Mouse (Mus musculus): ENCODE results near the gene Mast3. TPM values are rescaled to one million over a fixed set of nuclear protein-coding genes. Genes with fewer than 3 reads are reported as not detected.

The Mast3 gene
- 318 and 530 TPM in 2 replicates for polyA plus RNA-seq (2012; ENCODE audit: low replicate concordance)

DNA sequence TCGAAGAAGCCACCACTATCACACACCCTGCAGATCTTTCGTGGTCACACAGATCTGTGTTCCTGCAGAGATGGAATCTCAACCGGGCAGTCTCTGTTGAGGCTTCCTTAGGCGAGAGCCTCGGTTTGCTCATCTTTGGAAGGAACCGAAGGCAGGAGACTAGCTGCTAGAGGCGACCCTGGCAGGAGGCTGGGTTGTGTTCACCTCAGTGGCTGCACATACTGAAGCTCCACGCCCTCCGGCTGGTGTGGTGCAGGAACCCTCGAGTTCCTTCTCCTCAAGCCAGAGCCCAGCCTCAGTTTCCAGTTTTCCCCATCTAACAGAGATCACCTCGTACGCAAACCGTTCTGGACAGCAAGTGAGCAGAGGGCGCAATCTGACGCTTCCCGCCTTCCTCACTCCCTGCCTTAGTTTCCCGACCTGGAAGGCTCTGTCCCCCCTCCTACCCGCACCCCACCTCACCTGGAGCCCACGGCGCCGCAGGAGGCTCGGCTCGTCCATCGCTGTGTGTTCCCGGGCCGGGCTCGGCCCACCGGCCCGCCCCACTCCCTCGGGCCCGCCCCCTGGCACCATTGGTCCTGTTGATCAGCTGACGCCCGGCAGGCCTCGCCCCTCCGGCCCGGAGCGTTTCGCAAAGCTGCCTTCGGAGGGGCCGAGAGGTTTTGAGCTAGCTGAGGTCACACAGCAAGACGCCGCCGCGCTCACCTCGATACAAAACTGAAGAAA, at the start of gene Mast3:
Mast3 (minus strand) TSS at position 574 of the 726 bp plus-strand sequence.

DNA sequence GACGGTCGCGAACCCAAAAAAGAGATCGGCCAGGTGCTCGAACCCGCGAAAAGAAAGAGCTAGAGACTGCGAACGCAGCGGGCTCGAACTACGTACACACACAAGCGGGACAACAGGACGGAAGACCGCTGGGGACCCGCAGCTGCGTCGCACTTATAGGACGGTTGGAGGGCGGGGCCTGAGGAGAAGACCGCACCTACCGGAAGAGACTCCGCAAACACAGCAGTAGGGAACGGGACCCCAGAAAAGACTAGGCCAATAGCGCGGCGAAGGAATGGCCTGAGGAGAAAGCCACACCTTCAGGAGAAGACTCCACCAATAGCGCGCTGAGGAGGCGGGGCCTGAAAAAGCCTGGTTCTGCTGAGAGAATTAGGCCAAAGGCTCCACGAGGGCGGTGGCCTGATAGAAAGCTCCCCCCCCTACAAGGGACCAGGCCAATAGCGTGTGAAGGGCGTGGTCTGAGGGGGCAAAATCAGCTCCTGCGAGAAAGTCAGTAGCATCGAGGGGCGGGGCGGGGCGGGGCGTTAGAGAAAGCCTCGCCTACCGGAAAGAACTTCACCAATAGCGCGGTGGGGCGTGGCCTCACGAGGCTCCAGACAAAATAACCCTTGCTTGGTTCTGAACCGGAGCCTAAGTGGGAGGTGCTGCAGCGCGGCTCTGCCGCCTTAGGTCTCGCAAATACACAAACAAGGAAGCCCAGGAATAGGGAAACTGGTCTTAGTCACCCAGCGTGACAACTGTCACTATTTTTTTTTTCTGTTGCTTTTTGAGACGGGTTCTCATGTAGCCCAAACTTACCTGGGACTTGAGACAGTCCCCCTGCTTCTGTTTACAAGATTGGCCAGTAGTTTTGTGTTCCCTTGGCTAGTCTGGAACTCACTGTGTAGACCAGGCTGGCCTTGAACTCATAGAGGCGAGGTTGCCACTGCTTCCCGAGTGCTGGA, 34.8 kb upstream of the Mast3 start, which contains the start of gene Arrdc2:
Arrdc2 (minus strand) TSS at position 313 of the 944 bp plus-strand sequence.

GRCm38 (mm10) chr8:70808239-70808638, 3.4 kb upstream of the Mast3 start, which contains the start of gene Il12rb1:
Gene Il12rb1 (plus strand): TSS chr8:70808449.

GRCm38 (mm10) chr8:70776496-70777444, 28.1 kb downstream of the Mast3 start, which contains the start of gene Pik3r2:
Gene Pik3r2 (minus strand): TSS chr8:70776713.

GRCm38 (mm10) chr8:70760775-70761406, 44.0 kb downstream of the Mast3 start, which contains the start of gene Mpv17l2:
Gene Mpv17l2 (minus strand): TSS chr8:70760946.

GRCm38 (mm10) chr8:70754043-70754870, 50.6 kb downstream of the Mast3 start, which contains the start of gene Rab3a:
Gene Rab3a (plus strand): TSS chr8:70754679.

Other genes with a start within 250 kb of the Mast3 start
- gene Isyna1, start 210.7 kb downstream of the Mast3 start, polyA plus RNA-seq (2012; ENCODE audit: low replicate concordance) = 253 and 312 TPM in 2 replicates
- gene Ssbp4, start 196.2 kb downstream of the Mast3 start, polyA plus RNA-seq (2012; ENCODE audit: low replicate concordance) = 1,745 and 3,628 TPM in 2 replicates
- 12.7 and 15.0 TPM in 2 replicates for gene Lrrc25, start 188.9 kb downstream of the Mast3 start, polyA plus RNA-seq (2012; ENCODE audit: low replicate concordance)
- 8.6 and 17.1 TPM in 2 replicates for gene Gdf15, start 172.6 kb downstream of the Mast3 start, polyA plus RNA-seq (2012; ENCODE audit: low replicate concordance)
- 3.0 and 4.7 TPM in 2 replicates for gene Pgpep1, start 144.7 kb downstream of the Mast3 start, polyA plus RNA-seq (2012; ENCODE audit: low replicate concordance)
- 259 and 742 TPM in 2 replicates for gene Lsm4, start 131.8 kb downstream of the Mast3 start, polyA plus RNA-seq (2012; ENCODE audit: low replicate concordance)
- gene Jund, start 106.1 kb downstream of the Mast3 start, polyA plus RNA-seq (2012; ENCODE audit: low replicate concordance) = 585 and 1,357 TPM in 2 replicates
- not detected in 2 replicates for gene Iqcn, start 101.6 kb downstream of the Mast3 start, polyA plus RNA-seq (2012; ENCODE audit: low replicate concordance)
- gene Gm3336, start 86.5 kb downstream of the Mast3 start, polyA plus RNA-seq (2012; ENCODE audit: low replicate concordance) = not detected in 2 replicates
- 0.76 and 0.99 TPM in 2 replicates for gene Pde4c, start 81.3 kb downstream of the Mast3 start, polyA plus RNA-seq (2012; ENCODE audit: low replicate concordance)
- gene Rab3a, start 50.4 kb downstream of the Mast3 start, polyA plus RNA-seq (2012; ENCODE audit: low replicate concordance) = 20.7 and 31.8 TPM in 2 replicates
- gene Mpv17l2, start 44.1 kb downstream of the Mast3 start, polyA plus RNA-seq (2012; ENCODE audit: low replicate concordance) = 124 and 154 TPM in 2 replicates
- 120 and 128 TPM in 2 replicates for gene Pik3r2, start 28.3 kb downstream of the Mast3 start, polyA plus RNA-seq (2012; ENCODE audit: low replicate concordance)
- gene Il12rb1, start 3.4 kb upstream of the Mast3 start, polyA plus RNA-seq (2012; ENCODE audit: low replicate concordance) = 1.1 and 2.2 TPM in 2 replicates
- 99.3 and 171 TPM in 2 replicates for gene Arrdc2, start 34.7 kb upstream of the Mast3 start, polyA plus RNA-seq (2012; ENCODE audit: low replicate concordance)
- gene Kcnn1, start 58.2 kb upstream of the Mast3 start, polyA plus RNA-seq (2012; ENCODE audit: low replicate concordance) = 1.7 and 1.9 TPM in 2 replicates
- 106 and 109 TPM in 2 replicates for gene Ccdc124, start 68.9 kb upstream of the Mast3 start, polyA plus RNA-seq (2012; ENCODE audit: low replicate concordance)
- 0.40 and 0.42 TPM in 2 replicates for gene Slc5a5, start 87.7 kb upstream of the Mast3 start, polyA plus RNA-seq (2012; ENCODE audit: low replicate concordance)
- 810 and 4,309 TPM in 2 replicates for gene Rpl18a, start 92.4 kb upstream of the Mast3 start, polyA plus RNA-seq (2012; ENCODE audit: low replicate concordance)
- gene Map1s, start 100.9 kb upstream of the Mast3 start, polyA plus RNA-seq (2012; ENCODE audit: low replicate concordance) = 110 and 117 TPM in 2 replicates

All from leukemia stem cell, adult 10-12 weeks (primary cell).